Mouse (Mus musculus): ENCODE measurements at regions not wholly inside any gene's neighbourhood (a gene's known extent, or its start where the extent isn't known, plus 50 kb on each side); places are given as distances from the start of the nearest gene placed in this dataset.
"Not testable (repeated sequence)": the region's sequence is repeated elsewhere in the genome, so short reads cannot be mapped to it uniquely, and the experiment has no call there.

DNA sequence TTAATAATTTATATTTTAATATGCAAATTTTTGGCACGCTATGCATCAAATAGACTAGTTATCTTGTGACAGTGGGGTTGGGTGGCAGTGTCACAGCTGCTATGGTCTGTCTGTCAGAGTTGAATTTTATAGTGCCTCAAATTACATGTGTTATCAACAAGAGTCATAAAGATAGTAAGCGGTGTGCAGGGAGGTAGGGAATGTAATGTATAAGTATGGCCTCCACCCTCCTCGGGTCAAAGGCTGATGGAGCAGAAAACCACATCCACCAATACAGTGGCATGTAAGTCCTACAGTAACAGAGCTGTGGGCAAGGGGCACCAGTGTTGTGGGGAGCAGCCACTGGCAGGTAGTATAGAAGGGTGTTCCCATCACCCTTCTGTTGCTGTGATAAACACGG is 72.9 kb downstream of the Adra2a start:
- DNase-seq (ENCODE audit: low spot score) (no peak), ATAC-seq (ENCODE audit: low FRiP score) (no peak)
- H3K4me3 ChIP-seq (replicated peaks; ENCODE audit: low read length) = no peak overlapping the region
- no peak overlapping the region for H3K27ac ChIP-seq
- H3K4me1 ChIP-seq (replicated peaks; ENCODE audit: control insufficient read depth, insufficient read depth, low read length) = 0 out of 2 replicates have a peak, but pooled peaks cover 7% of the 10 kb centered on the region
- H3K36me3 ChIP-seq (replicated peaks; ENCODE audit: control insufficient read depth, insufficient read depth) = no peaks in the 10 kb centered on the region
- WGBS = 72% methylated on average over 4 of the region's 4 CpGs
- H3K9ac ChIP-seq = no peak overlapping the region
- H3K4me2 ChIP-seq (replicated peaks) = no peak overlapping the region
- no peaks in the 10 kb centered on the region for H3K27me3 ChIP-seq (ENCODE audit: control insufficient read depth, insufficient read depth, low read length)
- H3K9me3 ChIP-seq (ENCODE audit: control insufficient read depth, low read length) = no peaks in the 10 kb centered on the region

DNA sequence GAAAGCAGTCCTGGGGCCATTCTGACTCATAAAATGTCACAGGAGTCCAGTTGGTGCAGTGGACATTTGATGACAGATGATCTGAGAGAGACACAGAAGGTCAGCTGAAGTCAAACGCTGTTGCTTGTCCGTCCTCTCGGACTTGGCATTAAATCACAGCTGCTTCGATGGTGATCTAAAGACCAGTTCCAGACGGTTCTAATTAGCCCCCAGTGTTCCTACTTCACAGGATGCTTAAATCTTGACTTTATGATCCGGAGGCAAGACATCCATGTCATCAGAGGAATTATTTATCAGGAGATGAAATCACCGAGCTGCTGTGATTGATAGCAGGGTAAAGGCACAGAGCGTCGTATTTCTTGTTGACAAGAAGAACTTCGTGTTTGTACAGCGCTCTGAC is 73.7 kb downstream of the Adra2a start:
- H3K27ac ChIP-seq = no peak overlapping the region
- H3K4me2 ChIP-seq (replicated peaks) = no peak overlapping the region
- no peaks in the 10 kb centered on the region for H3K9me3 ChIP-seq (ENCODE audit: control insufficient read depth, low read length)
- 0 out of 2 replicates have a peak, but pooled peaks cover 7% of the 10 kb centered on the region for H3K4me1 ChIP-seq (replicated peaks; ENCODE audit: control insufficient read depth, insufficient read depth, low read length)
- 73% methylated on average over 11 of the region's 11 CpGs for WGBS
- DNase-seq (ENCODE audit: low spot score) (no peak), ATAC-seq (ENCODE audit: low FRiP score) (no peak)
- no peaks in the 10 kb centered on the region for H3K27me3 ChIP-seq (ENCODE audit: control insufficient read depth, insufficient read depth, low read length)
- no peaks in the 10 kb centered on the region for H3K36me3 ChIP-seq (replicated peaks; ENCODE audit: control insufficient read depth, insufficient read depth)
- H3K9ac ChIP-seq = no peak overlapping the region
- H3K4me3 ChIP-seq (replicated peaks; ENCODE audit: low read length) = no peak overlapping the region

DNA sequence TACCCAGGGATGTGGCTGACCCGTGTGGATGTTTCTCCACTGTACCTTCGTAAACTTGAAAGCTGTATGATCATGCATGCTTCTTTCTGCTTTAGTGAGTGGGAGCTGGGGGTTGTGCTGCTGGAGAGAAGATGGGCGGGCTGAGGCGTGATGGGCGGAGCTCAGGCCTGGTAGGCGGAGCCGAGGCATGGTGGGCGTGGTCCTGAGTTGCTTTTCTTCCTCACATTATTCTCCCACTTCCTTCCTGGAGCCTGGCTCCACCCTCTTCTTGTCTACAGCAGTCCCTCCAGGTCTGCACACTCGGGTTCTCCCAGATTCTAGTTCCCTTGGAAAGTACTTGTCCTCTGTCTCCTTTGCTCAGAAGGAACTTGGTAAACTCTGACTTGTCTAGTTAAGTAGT is 79.6 kb downstream of the Adra2a start:
- Histone ChIP-seq H3K4me2 (replicated peaks) (no peak overlapping the region), H3K27me3 (ENCODE audit: control insufficient read depth, insufficient read depth, low read length) (no peaks in the 10 kb centered on the region), H3K4me1 (replicated peaks; ENCODE audit: control insufficient read depth, insufficient read depth, low read length) (no peaks in the 10 kb centered on the region), H3K9ac (no peak overlapping the region), H3K27ac (no peak overlapping the region), H3K4me3 (replicated peaks; ENCODE audit: low read length) (no peak overlapping the region), H3K9me3 (ENCODE audit: control insufficient read depth, low read length) (no peaks in the 10 kb centered on the region), H3K36me3 (replicated peaks; ENCODE audit: control insufficient read depth, insufficient read depth) (no peaks in the 10 kb centered on the region)
- ATAC-seq (ENCODE audit: low FRiP score) (no peak), DNase-seq (ENCODE audit: low spot score) (no peak)
- WGBS = 83% methylated on average over 9 of the region's 9 CpGs

DNA sequence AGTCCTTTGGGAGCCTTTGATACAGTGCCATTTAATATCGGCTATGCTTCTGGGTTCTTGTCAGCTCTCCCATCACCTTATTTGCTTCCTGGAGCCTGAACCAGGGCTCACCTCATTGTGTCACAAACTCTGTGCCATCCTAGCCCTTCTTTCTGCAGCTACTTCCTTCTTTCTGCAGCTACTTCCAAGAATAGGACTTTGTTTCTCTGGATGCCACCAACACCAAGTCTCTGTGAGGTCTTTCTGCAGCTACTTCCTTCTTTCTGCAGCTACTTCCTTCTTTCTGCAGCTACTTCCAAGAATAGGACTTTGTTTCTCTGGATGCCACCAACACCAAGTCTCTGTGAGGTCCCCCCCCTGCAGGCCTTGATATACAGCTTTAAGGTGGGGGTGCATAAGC is 107.8 kb downstream of the Adra2a start:
- H3K36me3 ChIP-seq (replicated peaks; ENCODE audit: control insufficient read depth, insufficient read depth); H3K9ac ChIP-seq; H3K4me3 ChIP-seq (replicated peaks; ENCODE audit: low read length); ATAC-seq (ENCODE audit: low FRiP score); DNase-seq (ENCODE audit: low spot score); H3K27ac ChIP-seq; H3K27me3 ChIP-seq (ENCODE audit: control insufficient read depth, insufficient read depth, low read length); H3K4me2 ChIP-seq (replicated peaks); H3K4me1 ChIP-seq (replicated peaks; ENCODE audit: control insufficient read depth, insufficient read depth, low read length); H3K9me3 ChIP-seq (ENCODE audit: control insufficient read depth, low read length): not testable (repeated sequence)
- WGBS = 97% methylated on average over 1 of the region's 1 CpGs

DNA sequence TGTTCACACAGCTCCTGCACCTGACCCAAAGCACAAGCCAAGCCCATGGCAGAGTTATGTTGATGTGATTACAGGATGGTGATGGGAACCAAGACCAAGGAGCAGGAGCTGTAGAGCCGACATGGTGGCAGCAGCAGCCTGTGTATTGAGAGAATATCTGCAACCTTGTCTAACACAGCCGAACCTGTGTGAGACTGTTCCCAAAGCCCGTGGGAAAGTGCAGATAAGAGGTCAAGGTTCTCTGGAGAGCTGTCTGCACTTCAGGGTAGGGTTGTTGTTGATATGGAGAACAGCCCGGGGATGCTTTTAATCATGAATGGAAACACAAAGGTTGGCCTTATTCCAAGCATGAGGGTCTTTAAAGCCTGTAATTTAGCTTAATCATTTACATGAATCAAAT is 110.4 kb downstream of the Adra2a start:
- no peak overlapping the region for H3K4me2 ChIP-seq (replicated peaks)
- DNase-seq (ENCODE audit: low spot score) (no peak), ATAC-seq (ENCODE audit: low FRiP score) (no peak)
- no peaks in the 10 kb centered on the region for H3K27me3 ChIP-seq (ENCODE audit: control insufficient read depth, insufficient read depth, low read length)
- no peak overlapping the region for H3K9ac ChIP-seq
- H3K4me3 ChIP-seq (replicated peaks; ENCODE audit: low read length) = no peak overlapping the region
- no peak overlapping the region for H3K27ac ChIP-seq
- H3K36me3 ChIP-seq (replicated peaks; ENCODE audit: control insufficient read depth, insufficient read depth) = no peaks in the 10 kb centered on the region
- WGBS = 59% methylated on average over 4 of the region's 4 CpGs
- no peaks in the 10 kb centered on the region for H3K9me3 ChIP-seq (ENCODE audit: control insufficient read depth, low read length)
- no peaks in the 10 kb centered on the region for H3K4me1 ChIP-seq (replicated peaks; ENCODE audit: control insufficient read depth, insufficient read depth, low read length)

DNA sequence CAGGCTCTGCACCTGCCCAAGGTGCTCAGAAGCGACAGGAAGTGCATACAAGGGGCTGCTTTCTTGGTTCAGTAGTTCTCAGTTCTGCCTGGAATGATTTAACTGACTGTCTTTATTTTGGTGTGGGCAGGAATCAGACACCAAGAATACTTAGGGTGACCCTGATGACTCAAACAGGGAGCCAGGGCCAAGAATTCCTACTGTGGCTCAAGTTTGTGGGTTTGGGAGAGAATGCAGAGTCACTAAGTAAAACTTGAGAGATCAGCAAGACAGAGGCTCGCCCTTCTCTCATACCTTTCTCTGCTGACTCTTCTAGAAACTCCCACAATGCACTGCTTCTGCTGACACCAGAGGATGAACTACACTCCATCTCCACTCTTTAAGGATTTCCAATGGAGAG is 126.4 kb downstream of the Adra2a start:
- ATAC-seq (ENCODE audit: low FRiP score) (no peak), DNase-seq (ENCODE audit: low spot score) (no peak)
- H3K4me3 ChIP-seq (replicated peaks; ENCODE audit: low read length) = no peak overlapping the region
- H3K27me3 ChIP-seq (ENCODE audit: control insufficient read depth, insufficient read depth, low read length) = no peaks in the 10 kb centered on the region
- H3K36me3 ChIP-seq (replicated peaks; ENCODE audit: control insufficient read depth, insufficient read depth) = no peaks in the 10 kb centered on the region
- 52% methylated on average over 2 of the region's 2 CpGs for WGBS
- H3K9me3 ChIP-seq (ENCODE audit: control insufficient read depth, low read length) = no peaks in the 10 kb centered on the region
- peaks cover 3% of the 10 kb centered on the region; the same call in 1 of the 2 replicates for H3K4me1 ChIP-seq (replicated peaks; ENCODE audit: control insufficient read depth, insufficient read depth, low read length)
- no peak overlapping the region for H3K27ac ChIP-seq
- H3K9ac ChIP-seq = no peak overlapping the region
- H3K4me2 ChIP-seq (replicated peaks) = no peak overlapping the region

DNA sequence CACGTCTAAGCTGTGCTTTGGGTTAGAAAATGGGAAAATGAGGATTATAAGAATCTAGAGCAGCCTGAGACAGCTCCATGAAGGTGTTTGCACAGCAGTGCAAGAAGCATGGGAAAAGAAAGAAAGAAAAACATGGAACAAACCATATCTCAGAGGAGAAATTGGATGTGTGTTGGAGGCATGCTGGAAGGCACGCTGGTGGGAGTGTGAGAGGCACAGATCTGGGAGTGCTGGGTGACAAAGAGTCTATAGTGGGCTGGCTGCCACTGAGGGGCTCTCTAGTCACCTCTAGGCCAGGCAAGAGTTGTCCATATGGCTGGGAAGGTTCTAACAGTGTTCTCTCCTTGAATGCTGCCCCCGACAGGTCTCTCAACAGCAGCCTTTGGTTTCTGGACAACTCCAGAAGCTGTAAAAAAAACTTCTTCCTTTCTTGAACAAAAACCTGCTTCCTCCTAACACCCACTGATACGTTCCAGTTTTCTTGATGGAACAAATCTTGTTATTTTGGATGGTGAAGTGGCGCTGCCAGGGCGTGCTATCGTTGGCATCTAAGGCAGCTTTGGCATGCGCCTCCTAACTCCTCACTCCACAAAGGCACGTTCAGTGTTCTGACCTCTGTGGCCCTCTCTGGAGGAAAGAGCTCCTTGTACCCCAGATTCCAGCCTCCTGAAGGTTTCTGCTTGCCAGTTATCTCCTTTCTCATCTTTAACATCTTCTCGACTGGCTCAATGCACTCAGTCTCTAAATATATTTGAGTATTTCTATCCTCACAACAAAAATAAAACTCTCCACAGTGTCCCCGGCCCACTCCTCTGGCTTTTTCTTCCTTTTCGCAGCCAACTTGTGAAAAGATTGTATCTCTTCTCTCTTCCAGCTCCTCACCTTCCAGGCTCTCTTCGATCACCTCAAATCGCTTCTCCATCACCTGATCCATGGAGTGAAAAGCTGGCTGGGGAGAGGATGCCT is 130.4 kb downstream of the Adra2a start:
- no peak overlapping the region for H3K27ac ChIP-seq
- ATAC-seq (ENCODE audit: low FRiP score) (no peak), DNase-seq (ENCODE audit: low spot score) (no peak)
- no peaks in the 10 kb centered on the region for H3K36me3 ChIP-seq (replicated peaks; ENCODE audit: control insufficient read depth, insufficient read depth)
- no peaks in the 10 kb centered on the region for H3K9me3 ChIP-seq (ENCODE audit: control insufficient read depth, low read length)
- WGBS = 88% methylated on average over 14 of the region's 14 CpGs
- H3K27me3 ChIP-seq (ENCODE audit: control insufficient read depth, insufficient read depth, low read length) = no peaks in the 10 kb centered on the region
- no peak overlapping the region for H3K9ac ChIP-seq
- H3K4me2 ChIP-seq (replicated peaks) = no peak overlapping the region
- peaks cover 3% of the 10 kb centered on the region; the same call in 1 of the 2 replicates for H3K4me1 ChIP-seq (replicated peaks; ENCODE audit: control insufficient read depth, insufficient read depth, low read length)
- H3K4me3 ChIP-seq (replicated peaks; ENCODE audit: low read length) = no peak overlapping the region

DNA sequence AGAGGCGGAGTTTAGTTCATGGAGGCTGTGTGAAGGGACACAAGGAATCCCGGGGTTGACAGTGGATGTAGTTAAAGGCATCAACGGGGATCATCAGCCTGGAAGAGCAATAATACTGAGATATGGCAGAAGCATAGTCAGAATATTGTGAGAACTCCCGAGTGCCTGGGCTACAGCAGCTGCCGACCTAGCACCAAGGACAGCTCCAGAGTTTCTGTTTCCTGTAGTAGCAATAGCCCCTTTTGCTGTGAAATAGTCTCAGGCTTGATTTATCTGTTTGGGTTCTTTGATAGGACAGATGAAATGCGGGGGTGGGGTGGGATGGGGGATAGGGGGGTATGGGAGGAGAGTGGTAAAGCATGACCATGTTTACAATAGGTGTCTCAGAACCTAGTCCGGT is 131.8 kb downstream of the Adra2a start:
- Histone ChIP-seq H3K36me3 (replicated peaks; ENCODE audit: control insufficient read depth, insufficient read depth) (no peaks in the 10 kb centered on the region), H3K27ac (no peak overlapping the region), H3K4me1 (replicated peaks; ENCODE audit: control insufficient read depth, insufficient read depth, low read length) (peaks cover 3% of the 10 kb centered on the region; the same call in 1 of the 2 replicates), H3K27me3 (ENCODE audit: control insufficient read depth, insufficient read depth, low read length) (no peaks in the 10 kb centered on the region), H3K9ac (no peak overlapping the region), H3K4me2 (replicated peaks) (no peak overlapping the region), H3K9me3 (ENCODE audit: control insufficient read depth, low read length) (no peaks in the 10 kb centered on the region), H3K4me3 (replicated peaks; ENCODE audit: low read length) (no peak overlapping the region)
- 54% methylated on average over 7 of the region's 7 CpGs for WGBS
- DNase-seq (ENCODE audit: low spot score) (no peak), ATAC-seq (ENCODE audit: low FRiP score) (no peak)

DNA sequence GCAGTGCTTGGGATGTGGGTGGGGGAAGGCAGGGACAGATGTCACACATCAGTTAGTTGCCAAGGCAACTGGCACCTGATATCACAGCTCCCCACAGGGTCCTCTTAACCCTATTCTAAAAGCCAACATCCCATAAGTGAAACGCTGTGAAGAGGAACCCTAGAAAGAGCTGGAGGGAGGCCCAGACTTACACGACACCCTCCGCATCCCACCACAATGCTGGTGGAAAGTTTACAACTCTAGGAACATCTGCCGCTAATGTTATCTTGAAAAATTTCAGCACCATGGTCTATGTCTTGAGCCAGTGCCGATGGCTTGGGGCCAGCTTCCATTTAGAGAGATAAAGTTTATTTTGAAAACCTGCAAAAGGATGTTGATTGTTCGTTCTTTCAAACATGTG is 133.5 kb downstream of the Adra2a start:
- Histone ChIP-seq H3K4me1 (replicated peaks; ENCODE audit: control insufficient read depth, insufficient read depth, low read length) (no peaks in the 10 kb centered on the region), H3K4me3 (replicated peaks; ENCODE audit: low read length) (no peak overlapping the region), H3K36me3 (replicated peaks; ENCODE audit: control insufficient read depth, insufficient read depth) (no peaks in the 10 kb centered on the region), H3K27ac (no peak overlapping the region), H3K9me3 (ENCODE audit: control insufficient read depth, low read length) (no peaks in the 10 kb centered on the region), H3K27me3 (ENCODE audit: control insufficient read depth, insufficient read depth, low read length) (no peaks in the 10 kb centered on the region), H3K4me2 (replicated peaks) (no peak overlapping the region), H3K9ac (no peak overlapping the region)
- DNase-seq (ENCODE audit: low spot score) (no peak), ATAC-seq (ENCODE audit: low FRiP score) (no peak)
- WGBS = 90% methylated on average over 6 of the region's 6 CpGs

Data from hindbrain, embryonic 14.5 days (tissue).